Mouse (Mus musculus): ENCODE data around the gene Cblb. TPM values are rescaled to one million over a fixed set of nuclear protein-coding genes. Genes with fewer than 3 reads are reported as not detected.
A peak's percentile ranks its signal among the peaks of the same experiment; 100 is the strongest.

Cblb gene
- polyA plus RNA-seq, 1 experiment = 1.2 TPM

GRCm38 (mm10) chr16:52009421-52009820 is 21.6 kb upstream of the Cblb start:
- TF ChIP-seq GATA1 (IDR thresholded peaks at IDR 0.05; ENCODE audit: borderline replicate concordance, low read length) (no peak), FLI1 (IDR thresholded peaks at IDR 0.05; ENCODE audit: low read length) (no peak)
- Histone ChIP-seq H3K36me3 (replicated peaks; ENCODE audit: low read length) (no peaks in the 10 kb centered on the region), H3K4me3 (replicated peaks) (no peak overlapping the region), H3K27me3 (replicated peaks) (no peaks in the 10 kb centered on the region), H3K9me3 (no peaks in the 10 kb centered on the region), H3K4me1 (no peaks in the 10 kb centered on the region)

- TF ChIP-seq GATA1 (IDR thresholded peaks at IDR 0.05; ENCODE audit: borderline replicate concordance, low read length) = no peak
- no peak for TF ChIP-seq FLI1 (IDR thresholded peaks at IDR 0.05; ENCODE audit: low read length)
- no peaks in the 10 kb centered on the region for H3K36me3 ChIP-seq (replicated peaks; ENCODE audit: low read length)
These were observed 18.0 kb upstream of the Cblb start for GRCm38 (mm10) chr16:52012984-52013383.

GRCm38 (mm10) chr16:52013812-52014211 is 17.2 kb upstream of the Cblb start:
- Histone ChIP-seq H3K4me3 (replicated peaks) (no peak overlapping the region), H3K9me3 (no peaks in the 10 kb centered on the region), H3K4me1 (no peaks in the 10 kb centered on the region), H3K36me3 (replicated peaks; ENCODE audit: low read length) (no peaks in the 10 kb centered on the region), H3K27me3 (replicated peaks) (no peaks in the 10 kb centered on the region)
- no peak for TF ChIP-seq FLI1 (IDR thresholded peaks at IDR 0.05; ENCODE audit: low read length)
- TF ChIP-seq GATA1 (IDR thresholded peaks at IDR 0.05; ENCODE audit: borderline replicate concordance, low read length) = no peak

More at GRCm38 (mm10) chr16:52012984-52013383, 18.0 kb upstream of the Cblb start:
- Histone ChIP-seq H3K27me3 (replicated peaks) (no peaks in the 10 kb centered on the region), H3K4me1 (no peaks in the 10 kb centered on the region), H3K9me3 (no peaks in the 10 kb centered on the region), H3K4me3 (replicated peaks) (no peak overlapping the region)

- H3K4me1 ChIP-seq = no peaks in the 10 kb centered on the region
- no peaks in the 10 kb centered on the region for H3K36me3 ChIP-seq (replicated peaks; ENCODE audit: low read length)
- no peak overlapping the region for H3K4me3 ChIP-seq (replicated peaks)
- H3K9me3 ChIP-seq = no peaks in the 10 kb centered on the region
- TF ChIP-seq FLI1 (IDR thresholded peaks at IDR 0.05; ENCODE audit: low read length) (no peak), GATA1 (IDR thresholded peaks at IDR 0.05; ENCODE audit: borderline replicate concordance, low read length) (no peak)
- H3K27me3 ChIP-seq (replicated peaks) = no peaks in the 10 kb centered on the region
These were observed 7.6 kb upstream of the Cblb start for GRCm38 (mm10) chr16:52023417-52023816.

GRCm38 (mm10) chr16:52027326-52027725 is 3.7 kb upstream of the Cblb start:
- Histone ChIP-seq H3K36me3 (replicated peaks; ENCODE audit: low read length) (no peaks in the 10 kb centered on the region), H3K4me1 (peaks cover 5% of the 10 kb centered on the region; the same call in 1 of the 2 replicates), H3K27me3 (replicated peaks) (no peaks in the 10 kb centered on the region), H3K4me3 (replicated peaks) (no peak overlapping the region), H3K9me3 (no peaks in the 10 kb centered on the region)
- TF ChIP-seq GATA1 (IDR thresholded peaks at IDR 0.05; ENCODE audit: borderline replicate concordance, low read length) = no peak
- no peak for TF ChIP-seq FLI1 (IDR thresholded peaks at IDR 0.05; ENCODE audit: low read length)

GRCm38 (mm10) chr16:52029001-52029400 is 2.0 kb upstream of the Cblb start:
- no peak for TF ChIP-seq GATA1 (IDR thresholded peaks at IDR 0.05; ENCODE audit: borderline replicate concordance, low read length)
- no peak for TF ChIP-seq FLI1 (IDR thresholded peaks at IDR 0.05; ENCODE audit: low read length)
- no peaks in the 10 kb centered on the region for H3K27me3 ChIP-seq (replicated peaks)
- H3K4me1 ChIP-seq = peaks cover 15% of the 10 kb centered on the region
- no peak overlapping the region for H3K4me3 ChIP-seq (replicated peaks)
- H3K36me3 ChIP-seq (replicated peaks; ENCODE audit: low read length) = peaks cover 2% of the 10 kb centered on the region
- H3K9me3 ChIP-seq = no peaks in the 10 kb centered on the region

- TF ChIP-seq GATA1 (IDR thresholded peaks at IDR 0.05; ENCODE audit: borderline replicate concordance, low read length) (no peak), FLI1 (IDR thresholded peaks at IDR 0.05; ENCODE audit: low read length) (no peak)
- Histone ChIP-seq H3K4me3 (replicated peaks) (peak overlapping the region; percentile 98), H3K36me3 (replicated peaks; ENCODE audit: low read length) (peaks cover 22% of the 10 kb centered on the region), H3K4me1 (peaks cover 41% of the 10 kb centered on the region), H3K27me3 (replicated peaks) (no peaks in the 10 kb centered on the region), H3K9me3 (no peaks in the 10 kb centered on the region)
These were observed 757 bp downstream of the Cblb start for GRCm38 (mm10) chr16:52031712-52032251.

- Histone ChIP-seq H3K36me3 (replicated peaks; ENCODE audit: low read length) (peaks cover 22% of the 10 kb centered on the region), H3K4me3 (replicated peaks) (peak overlapping the region; percentile 98), H3K27me3 (replicated peaks) (no peaks in the 10 kb centered on the region), H3K9me3 (no peaks in the 10 kb centered on the region), H3K4me1 (peaks cover 41% of the 10 kb centered on the region)
- TF ChIP-seq GATA1 (IDR thresholded peaks at IDR 0.05; ENCODE audit: borderline replicate concordance, low read length) (no peak), FLI1 (IDR thresholded peaks at IDR 0.05; ENCODE audit: low read length) (no peak)
These were observed 1.6 kb downstream of the Cblb start for GRCm38 (mm10) chr16:52032376-52033330.

GRCm38 (mm10) chr16:52033381-52034315 is 2.6 kb downstream of the Cblb start:
- Histone ChIP-seq H3K4me3 (replicated peaks) (no peak overlapping the region), H3K9me3 (no peaks in the 10 kb centered on the region), H3K4me1 (peaks cover 47% of the 10 kb centered on the region), H3K36me3 (replicated peaks; ENCODE audit: low read length) (peaks cover 28% of the 10 kb centered on the region), H3K27me3 (replicated peaks) (no peaks in the 10 kb centered on the region)
- TF ChIP-seq GATA1 (IDR thresholded peaks at IDR 0.05; ENCODE audit: borderline replicate concordance, low read length) (no peak), FLI1 (IDR thresholded peaks at IDR 0.05; ENCODE audit: low read length) (no peak)

Data from megakaryocyte, embryonic 14.5 days (primary cell).